Mouse (Mus musculus) adrenal gland (tissue): ENCODE data around the gene Armcx4.

Experiments
- intact Hi-C: fragments of 180-260 bp; cut with DNase I; formaldehyde crosslinking; loops from one replicate; pipeline ENCODE4 v1.15.1; 2025
- long read RNA-seq, 2 experiments: library from polyadenylated mRNA; unstranded; transcript quantifications; one replicate each; pipeline ENCODE4 v2.0.0; 2020; ENCODE audit warnings: borderline replicate concordance in 1 of 2; ENCODE audit not compliant: insufficient replicate concordance in 1 of 2

The Armcx4 gene
- long read RNA-seq, experiment 1, partial matches to known transcripts = 0 of 3 reads
- long read RNA-seq, experiment 1, other reads (novel, unspliced or antisense) = 3 of 3 reads
- long read RNA-seq, experiment 2, partial matches to known transcripts = 0 of 2 reads
- long read RNA-seq, experiment 2, other reads (novel, unspliced or antisense) = 2 of 2 reads

DNA sequence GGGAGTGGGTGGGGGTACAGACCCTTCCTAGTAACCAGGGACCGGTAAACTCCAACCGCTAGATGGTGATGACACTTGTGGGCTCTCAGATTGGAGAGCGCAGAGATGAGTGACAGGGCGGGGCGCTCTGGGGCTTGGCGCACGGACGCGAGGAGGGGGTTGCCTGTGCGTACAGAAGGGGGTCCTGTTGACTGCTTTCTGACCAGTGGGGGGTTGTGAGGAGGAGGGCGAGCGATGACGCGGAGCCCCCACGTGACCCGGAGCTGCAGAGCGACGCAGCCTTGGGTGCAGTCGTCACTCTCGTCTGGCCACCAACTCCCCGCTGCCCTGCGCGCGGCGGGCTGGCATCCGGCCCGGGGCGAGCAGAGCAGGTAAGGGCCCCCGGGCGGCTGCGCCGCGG is at the start of gene Armcx4:
Gene Armcx4, plus strand, starts transcription at position 253 of the 400 bp plus-strand sequence.
- intact Hi-C loops = no loop called here

DNA sequence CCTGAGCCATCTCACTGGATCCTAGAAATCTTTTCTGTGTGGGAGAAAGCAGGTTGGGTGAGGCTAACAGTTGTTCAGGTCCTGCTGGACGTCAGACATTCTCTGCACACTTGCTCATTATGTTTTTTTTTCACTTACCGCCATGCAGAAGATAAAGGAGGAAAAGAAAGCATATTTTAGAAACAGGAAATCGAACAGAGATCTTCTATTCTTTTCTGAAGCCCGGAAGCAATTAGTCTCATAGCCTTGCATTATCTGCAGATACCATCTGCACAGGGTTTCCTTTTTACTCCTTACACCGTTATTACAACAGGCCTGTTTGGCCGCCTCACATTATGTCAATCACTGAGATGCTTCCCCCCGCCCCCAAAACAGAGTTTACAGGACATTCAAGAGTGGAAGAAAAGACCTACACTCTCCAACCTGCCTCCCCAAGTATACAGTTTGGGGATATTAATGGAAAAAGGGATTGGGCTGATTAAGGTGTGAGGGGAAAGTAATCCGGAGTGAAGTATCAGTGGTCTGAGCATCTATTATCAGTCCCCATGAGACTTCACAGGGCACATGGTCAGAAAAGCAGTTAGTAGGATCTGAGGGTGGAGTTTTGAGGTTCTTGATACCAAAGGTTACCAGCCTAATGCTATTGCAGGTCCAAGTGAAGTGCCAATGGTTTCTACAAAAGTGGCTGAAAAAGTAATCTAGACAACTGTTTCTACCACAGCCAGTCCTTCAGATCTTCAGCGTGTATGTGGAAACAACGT is 45.1 kb upstream of the Armcx4 start:
- intact Hi-C loops = no loop called here

DNA sequence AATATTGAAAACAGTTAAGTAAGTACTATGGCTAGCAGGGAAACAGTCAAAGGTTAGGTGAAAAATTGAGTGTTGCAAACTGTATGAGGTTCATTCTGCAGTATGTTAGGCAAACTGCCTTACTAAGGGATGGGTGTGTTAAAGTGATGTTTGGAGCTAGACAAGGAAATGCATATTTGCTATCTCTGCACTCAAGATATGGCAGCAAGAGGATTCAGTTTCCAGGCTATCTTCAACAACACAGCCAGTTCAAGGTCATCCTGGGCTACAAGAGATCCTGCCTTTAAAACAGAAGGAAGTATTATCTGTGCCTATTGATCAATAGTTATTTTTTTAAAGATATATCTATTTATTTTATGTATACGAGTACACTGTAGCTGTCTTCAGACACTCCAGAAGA is 40.0 kb upstream of the Armcx4 start:
- intact Hi-C loops = no loop called here

DNA sequence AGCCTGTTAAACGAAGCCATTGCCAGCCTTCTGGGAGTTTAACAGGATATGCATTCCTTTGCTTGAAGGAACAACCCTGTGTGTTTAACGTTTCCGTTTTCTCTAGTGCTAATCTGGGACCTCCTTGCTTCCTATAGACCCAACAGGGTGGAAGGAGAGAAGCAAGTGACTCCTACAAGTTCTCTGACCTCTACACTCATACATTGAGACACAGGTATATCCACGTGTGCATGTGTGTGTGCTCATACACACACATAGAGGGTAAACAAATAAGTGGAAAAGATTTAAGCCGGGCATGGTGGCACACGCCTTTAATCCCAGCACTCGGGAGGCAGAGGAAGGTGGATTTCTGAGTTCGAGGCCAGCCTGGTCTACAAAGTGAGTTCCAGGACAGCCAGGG is 38.9 kb upstream of the Armcx4 start:
- intact Hi-C loops = no loop called here

DNA sequence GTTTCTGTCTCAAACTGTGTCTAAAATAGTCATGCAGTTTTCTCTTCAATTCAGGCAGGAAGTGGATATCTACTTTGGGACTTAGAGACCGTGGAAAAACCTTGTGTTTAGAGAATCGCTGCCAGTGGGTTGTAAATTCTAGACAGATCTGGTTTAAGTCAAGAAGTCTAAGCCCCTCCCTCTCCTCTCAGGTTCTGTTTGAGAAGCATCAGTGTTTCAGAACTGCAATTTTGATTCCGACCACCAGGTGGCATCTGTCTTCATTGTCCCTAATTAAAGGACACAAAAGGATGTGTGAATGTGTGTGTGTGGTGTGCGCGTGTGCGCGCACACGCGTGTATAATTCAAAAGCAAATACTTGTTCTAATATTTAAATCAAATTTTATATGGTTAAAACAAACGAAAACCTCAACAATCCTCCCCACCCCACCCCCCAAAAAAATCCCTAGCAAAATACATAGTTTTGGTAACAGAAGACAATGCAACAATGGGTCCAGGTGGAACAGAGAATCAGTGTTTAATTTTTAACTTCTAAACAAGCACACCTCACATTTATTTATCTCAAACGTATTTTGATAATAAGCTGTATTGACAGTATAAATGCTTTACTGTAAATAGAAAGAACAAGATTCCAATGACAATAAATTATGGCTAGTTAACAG is 38.2 kb upstream of the Armcx4 start:
- intact Hi-C loops = no loop called here

DNA sequence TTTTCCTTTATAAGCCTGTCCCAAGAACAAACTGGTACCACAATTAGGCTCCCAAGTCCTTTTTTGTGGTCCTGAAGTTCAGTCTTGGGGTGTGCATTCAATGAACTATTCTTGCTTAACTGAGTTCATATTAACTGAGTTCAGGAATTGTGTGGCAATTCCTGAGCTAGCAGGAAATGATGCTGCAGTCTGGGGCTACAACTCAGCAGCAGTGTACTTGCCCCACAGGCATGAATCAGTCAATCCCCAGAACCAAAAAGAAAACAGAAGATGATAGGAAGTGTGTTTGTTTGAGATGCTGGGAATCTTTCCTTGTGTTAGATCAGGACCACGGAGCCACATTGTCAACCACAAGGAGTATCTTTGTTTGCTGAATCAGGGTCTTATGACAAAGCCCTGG is 34.3 kb upstream of the Armcx4 start:
- intact Hi-C loops = no loop called here

DNA sequence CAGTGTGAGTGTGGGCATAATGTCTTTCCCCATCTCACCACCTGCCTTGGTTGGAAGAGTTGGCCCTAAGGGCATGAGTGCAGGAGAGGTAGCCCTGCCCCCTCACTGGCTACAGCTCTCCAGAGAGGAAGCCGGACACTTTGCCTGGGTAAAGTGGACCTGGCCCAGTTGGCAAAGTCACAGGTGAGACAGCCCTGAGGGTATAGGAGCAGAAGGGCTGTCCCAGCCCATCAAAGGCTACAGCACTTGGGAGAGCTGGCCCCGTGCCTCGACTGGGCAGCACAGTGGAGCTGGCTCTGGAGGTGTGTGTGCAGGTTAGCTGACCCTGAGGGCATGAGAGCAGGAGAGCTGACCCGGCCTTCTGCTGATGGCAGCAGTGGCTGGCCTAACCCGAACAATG is 24.7 kb upstream of the Armcx4 start:
- intact Hi-C loops = no loop called here

DNA sequence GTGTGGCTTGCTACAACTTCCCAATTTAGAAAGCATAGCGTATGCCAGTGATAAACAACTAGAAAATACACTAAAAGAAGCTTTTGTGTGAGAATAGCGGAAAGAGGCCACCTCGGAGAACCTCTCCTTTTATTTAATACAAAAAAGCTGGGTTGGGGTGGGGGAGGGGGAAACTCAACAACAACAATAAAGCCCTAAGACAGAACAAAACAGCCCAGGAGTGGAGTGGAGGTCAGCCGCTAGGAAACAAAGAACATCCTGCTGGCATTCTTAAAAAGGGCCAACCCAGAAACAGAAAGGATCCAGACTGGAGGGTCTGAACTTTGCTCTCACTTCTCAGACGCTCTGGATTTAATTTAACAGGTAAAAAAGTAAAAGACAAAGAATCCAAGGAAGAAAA is 11.3 kb upstream of the Armcx4 start:
- intact Hi-C loops = no loop called here

DNA sequence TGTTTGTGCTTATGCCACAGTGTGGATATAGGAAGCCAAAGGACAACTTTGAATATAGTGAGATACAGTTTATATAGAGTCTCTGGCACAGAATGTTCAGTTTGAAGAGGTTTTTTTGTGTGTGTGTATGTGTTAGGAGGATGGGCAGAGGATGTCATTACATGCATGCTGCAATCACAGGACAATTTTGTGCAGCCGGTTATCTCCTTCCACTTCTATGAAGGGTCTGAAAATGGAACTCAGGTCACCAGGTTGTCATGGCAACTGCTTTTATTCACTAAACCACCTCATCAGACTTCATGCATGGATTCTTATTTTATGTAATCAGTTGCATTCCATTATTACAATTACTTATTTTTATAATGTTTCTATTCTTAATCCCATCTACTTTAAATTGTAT is 10.4 kb upstream of the Armcx4 start:
- intact Hi-C loops = no loop called here

DNA sequence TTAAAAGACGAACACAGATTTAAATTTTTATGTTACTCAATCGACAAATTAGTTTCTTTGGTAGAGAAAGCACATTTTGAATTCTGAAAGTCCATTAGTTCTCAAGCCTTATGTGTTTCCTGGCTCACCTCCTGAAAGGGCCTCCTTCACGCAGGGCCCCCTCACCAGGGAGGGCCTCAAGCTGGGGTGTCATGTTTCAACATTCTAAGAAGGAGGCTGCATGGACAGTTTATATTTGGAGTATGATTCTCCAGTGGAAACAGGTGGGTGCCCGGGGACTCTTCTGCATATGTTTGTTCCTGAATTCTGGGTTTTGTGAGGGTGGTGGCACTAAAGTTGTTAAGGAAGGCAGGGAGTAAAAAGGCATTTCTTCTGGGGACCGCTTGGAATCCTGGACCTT is 1.4 kb upstream of the Armcx4 start:
- intact Hi-C loops = no loop called here

DNA sequence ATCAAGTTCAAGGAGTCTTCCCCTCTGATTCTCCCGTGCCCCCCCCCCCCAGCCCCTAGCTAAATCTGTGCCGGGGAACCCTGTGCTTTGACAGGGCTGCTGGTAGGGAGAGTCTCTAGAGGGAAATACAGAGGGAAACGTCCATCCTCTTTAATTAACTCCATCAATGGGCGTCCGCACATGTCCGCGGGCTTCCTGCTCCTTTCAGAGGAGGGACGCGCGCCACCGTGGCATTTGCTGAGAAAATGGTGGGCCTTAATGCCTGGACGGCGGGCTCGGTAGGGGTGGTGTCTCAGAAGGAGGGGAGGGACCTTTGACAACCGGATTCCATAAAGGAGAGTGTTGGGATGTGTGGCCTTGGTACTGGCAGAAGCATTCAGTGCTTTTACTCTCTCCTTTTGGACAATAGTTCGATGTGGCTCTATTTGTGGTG is 436 bp downstream of the Armcx4 start:
- intact Hi-C loops = no loop called here

DNA sequence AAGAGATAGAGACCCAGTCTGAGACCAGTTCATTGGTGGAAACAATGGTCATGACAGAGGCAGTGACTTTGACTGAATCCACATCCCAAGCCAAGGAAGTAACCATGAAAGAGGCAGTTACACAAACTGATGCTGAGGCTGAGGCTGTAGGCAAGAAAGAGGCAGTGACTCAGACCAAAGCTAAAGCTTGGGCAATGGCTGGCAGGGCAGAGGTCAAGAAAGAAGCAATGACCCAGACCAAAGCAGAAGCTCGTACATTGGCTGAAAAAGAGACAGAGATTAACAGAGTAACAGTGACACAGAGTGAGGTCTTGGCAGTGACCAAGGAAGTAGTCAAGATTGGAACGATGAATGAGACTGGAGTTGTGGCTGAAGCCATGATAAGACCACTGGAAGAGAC is 3.4 kb downstream of the Armcx4 start:
- intact Hi-C loops = no loop called here

DNA sequence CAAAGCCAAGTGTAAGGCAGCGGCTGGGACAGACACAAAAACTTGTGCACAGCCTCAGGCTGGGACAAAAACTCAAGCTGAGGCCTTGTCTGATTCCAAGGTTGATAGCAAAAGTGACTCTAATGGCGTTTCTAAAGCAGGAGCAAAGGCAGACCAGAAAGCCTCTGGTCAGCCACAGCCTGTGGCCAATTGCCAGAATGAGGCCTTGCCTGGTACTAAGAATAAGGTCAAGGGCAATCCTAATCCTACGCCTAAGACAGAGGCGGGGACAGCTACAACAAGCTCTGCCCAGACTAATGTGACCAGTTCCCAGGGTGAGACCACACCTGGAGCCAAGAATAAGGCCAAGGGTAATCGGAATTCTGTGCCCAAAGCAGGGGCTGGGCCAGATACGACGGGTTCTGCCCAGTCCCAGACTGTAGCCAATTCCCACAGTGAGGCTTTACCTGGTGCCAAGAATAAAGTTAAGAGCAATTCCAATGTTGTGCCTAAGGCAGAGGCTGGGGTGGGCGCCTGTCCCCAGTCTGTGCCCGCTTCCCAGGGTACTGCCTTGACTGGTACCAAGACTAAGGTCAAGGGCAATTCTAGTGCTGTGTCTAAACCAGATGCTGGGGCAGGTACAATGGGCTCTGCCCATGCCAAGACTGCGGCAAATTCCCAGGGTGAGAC is 4.7 kb downstream of the Armcx4 start:
- intact Hi-C loops = no loop called here

DNA sequence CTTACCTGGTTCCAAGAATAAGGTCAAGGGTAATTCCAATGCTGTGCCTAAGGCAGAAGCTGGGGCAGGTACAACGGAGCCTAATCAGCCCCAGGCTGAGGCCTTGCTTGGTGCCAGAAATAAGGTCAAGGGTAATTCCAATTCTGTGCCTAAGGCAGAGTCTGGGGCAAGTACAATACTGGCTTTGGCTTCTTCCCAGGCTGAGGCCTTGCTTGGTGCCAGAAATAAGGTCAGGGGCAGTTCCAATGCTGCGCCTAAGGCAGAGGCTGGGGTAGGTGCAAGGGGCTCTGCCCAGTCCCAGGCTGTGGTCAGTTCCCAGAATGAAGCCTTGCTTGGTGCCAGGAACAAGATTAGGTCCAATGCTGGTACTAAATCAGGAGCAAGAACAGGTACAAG is 5.2 kb downstream of the Armcx4 start:
- intact Hi-C loops = no loop called here

DNA sequence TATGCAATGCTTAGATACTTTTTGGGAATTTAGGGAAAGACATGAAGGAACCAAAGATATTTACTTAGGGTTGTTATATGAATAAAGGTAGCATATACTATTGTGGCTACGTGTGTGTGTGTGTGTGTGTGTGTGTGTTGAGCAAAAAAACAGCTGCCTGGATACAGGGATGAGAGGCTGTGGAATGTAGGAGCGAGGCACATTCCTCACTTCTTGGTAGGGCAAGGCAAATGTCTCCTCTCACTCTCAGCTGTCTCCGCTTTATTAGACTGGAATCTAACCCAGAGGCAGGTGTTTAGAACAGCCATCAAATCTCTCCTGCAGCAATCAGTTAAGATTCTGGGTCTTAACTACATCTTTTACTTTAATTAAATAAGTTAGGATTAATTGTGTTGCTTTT is 30.5 kb downstream of the Armcx4 start:
- intact Hi-C loops = no loop called here

DNA sequence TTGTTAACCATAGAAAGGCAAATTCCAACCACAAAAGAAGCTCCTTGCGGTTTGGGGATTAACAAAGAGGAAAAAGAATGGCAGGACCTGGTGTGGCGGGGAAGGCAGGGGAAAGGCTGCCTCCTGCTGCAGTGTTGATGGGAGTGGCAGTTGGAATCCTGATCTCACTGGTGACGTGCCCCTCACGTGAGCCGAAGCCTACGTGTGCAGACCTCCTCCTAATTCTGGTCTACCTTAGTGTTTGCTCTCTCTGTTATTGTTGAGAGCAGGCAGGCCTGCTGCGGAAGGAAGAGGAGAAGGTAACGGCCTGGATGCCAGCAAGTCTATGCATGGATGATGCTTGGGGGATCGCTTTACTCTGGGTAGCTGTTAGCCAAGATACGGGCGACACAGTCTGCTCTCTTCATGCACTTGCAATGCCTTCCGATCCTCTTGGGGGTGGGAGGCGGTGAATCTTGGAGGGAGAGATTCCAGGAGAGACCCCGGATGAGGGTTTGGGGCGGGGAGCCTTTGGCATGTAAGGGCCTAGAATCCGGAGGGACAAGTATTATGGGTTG is 31.5 kb downstream of the Armcx4 start, which contains the start of gene Armcx1:
Gene Armcx1, plus strand, starts transcription at position 212 of the 557 bp plus-strand sequence.
- intact Hi-C loops = no loop called here

DNA sequence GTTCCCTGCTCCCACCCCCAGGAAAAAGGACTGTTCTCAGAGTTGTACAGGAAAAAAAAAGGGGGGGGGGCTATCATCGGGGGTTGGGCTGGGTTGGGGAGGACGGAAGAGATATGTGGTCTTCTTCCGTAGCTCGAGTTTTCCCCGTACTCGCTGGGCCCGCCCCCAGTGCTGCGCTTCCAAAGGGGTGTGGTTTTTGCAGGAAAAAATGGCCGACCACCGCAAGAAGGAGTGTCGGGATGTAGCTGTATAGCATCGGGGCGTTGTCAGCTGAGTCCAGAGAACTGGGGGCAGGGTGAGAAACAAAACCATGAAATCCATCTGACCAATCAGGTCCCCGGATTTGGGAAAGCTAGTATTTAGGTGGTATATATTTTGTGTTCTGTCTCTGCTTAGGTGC is 32.2 kb downstream of the Armcx4 start:
- intact Hi-C loops = no loop called here

DNA sequence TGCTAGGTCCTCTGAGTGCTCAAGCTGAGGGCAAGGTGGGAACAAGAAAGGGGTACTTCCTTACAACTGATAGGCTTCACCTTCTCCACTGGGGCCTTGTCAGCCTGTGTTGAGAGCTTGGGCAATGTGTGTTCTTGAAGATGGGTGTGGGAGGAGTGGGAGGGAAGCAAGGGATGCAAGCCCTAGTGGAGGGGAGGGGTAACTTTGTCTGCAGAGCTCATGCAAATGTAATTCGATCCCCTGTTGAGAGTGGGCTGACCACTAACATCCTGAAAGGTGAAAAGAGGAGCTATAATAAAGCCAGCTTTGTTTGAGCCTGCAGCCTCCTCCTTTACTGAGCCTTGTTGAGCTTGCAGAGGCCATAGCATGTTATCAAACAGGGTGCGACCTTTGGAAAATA is 37.4 kb downstream of the Armcx4 start:
- intact Hi-C loops = loop anchor here (10.0 kb wide), 1 partner anchor 109 kb away; no protein-coding TSS in a partner anchor

DNA sequence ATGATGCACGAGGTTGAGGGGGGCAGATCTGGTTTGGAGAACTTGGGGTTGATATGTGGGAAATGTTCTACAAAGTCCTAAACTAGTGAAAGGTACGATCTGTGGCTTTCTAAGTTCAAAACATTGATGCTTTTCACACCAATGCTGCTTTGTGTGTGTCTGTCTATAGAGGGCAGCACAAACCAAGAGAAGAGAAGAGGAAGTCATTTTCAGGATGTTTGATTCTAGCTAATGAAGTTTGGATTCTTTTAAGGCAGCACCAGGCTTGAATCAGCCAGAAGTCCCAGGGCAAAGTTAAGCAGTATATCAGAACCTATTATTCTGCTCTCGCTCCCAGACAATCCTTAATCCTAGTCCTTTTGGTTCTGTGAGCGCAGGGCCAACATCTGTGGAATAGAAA is 43.5 kb downstream of the Armcx4 start:
- intact Hi-C loops = loop anchor here (5.0 to 10.0 kb wide), 3 partner anchors 115 to 198 kb away; no protein-coding TSS in a partner anchor

DNA sequence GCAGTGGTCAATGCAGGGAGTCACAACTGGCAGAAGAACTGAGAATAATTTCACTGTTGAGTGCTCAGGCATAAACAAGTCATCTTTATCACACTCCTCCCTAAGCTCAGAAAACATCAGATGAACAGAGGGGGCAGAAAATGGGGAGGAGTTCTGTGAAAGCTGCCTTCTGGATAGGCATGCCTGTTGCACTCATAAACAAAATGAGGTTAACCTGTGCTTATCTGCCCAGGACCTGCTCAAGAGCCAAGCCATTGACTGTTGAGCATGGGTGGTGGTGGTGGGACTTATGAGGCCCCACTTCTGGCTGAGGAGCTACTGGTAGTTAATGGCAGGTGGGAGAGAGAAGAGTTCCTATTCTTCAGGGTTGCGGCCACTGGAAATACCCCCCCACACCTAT is 51.5 kb downstream of the Armcx4 start:
- intact Hi-C loops = no loop called here

DNA sequence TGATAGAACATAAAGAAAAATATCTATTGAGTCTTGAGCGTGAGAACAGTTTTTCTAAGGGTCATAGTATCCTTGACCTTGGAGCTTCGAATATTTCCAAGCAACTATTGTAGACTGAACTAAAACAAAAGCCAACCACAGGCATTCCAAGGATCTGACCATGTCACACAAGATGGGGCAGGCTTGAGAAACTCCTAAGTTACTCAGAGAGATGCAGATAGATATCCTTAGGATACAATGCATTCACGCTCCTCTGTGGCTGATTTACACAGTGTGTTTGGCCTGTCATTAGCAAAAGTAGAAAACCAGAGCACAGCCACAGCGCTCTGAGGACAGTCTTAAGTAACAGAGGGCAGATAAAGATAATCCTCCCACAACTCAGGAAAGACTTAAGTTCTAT is 52.8 kb downstream of the Armcx4 start:
- intact Hi-C loops = no loop called here

DNA sequence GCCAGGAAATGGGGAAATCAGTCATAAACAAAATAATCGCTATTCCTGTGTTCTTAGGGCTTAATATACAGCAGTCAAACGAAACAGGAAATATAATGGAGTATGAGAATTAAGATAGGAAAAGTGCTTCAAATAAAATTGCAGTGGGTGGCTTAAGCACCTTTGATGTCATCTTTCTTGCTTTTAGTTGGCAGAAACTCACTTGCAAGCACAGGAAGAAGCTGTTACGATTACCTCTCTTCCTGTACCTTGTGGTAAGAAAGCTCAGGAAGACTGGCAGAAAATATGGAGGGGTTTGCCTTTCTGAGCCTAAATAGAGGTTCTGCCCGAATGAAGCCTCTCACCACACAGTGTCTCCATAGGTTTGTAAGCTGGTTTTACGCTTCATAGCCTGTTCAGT is 55.5 kb downstream of the Armcx4 start:
- intact Hi-C loops = loop anchor here (5.0 kb wide), 1 partner anchor 170 kb away; no protein-coding TSS in a partner anchor
